Mouse (Mus musculus) stomach, postnatal 0 days (tissue): Measurements from ENCODE around the gene Card19. TPM values are rescaled to one million over a fixed set of nuclear protein-coding genes. Genes with fewer than 3 reads are reported as not detected.

Experiments used
- ATAC-seq: fragments of 200-750 bp; cut with Nextera tagmentation; 2 replicates; pipeline ENCODE4 v1.8.0; 2017; ENCODE audit not compliant: low FRiP score, low TSS enrichment
- DNase-seq: peaks from one replicate; pipeline ENCODE4 v3.0.0-alpha.2; 2016; ENCODE audit warnings: low spot score
- H3K27ac ChIP-seq: fragments of 300-500 bp; sonication (generic); replicated peaks from 2 replicates; pipeline ENCODE4 v1.5.1; 2014; ENCODE audit warnings: mild to moderate bottlenecking, control low read depth
- H3K27me3 ChIP-seq: fragments of 300-500 bp; sonication (generic); 2 replicates; pipeline ENCODE4 v1.6.1; 2014; ENCODE audit warnings: low read length; ENCODE audit not compliant: control insufficient read depth, insufficient read depth
- H3K36me3 ChIP-seq: fragments of 300-500 bp; sonication (generic); 2 replicates; pipeline ENCODE4 v1.6.1; 2014; ENCODE audit warnings: low read length, mixed read lengths; ENCODE audit not compliant: control insufficient read depth, insufficient read depth
- H3K4me1 ChIP-seq: fragments of 300-500 bp; sonication (generic); replicated peaks from 2 replicates; pipeline ENCODE4 v1.6.1; 2014; ENCODE audit warnings: antibody characterized with exemption; ENCODE audit not compliant: control insufficient read depth, insufficient read depth
- H3K4me2 ChIP-seq: fragments of 300-500 bp; sonication (generic); replicated peaks from 2 replicates; pipeline ENCODE4 v1.6.1; 2014; ENCODE audit warnings: low read depth, mild to moderate bottlenecking, control low read depth, moderate library complexity
- H3K4me3 ChIP-seq: fragments of 300-500 bp; sonication (generic); 2 replicates; pipeline ENCODE4 v1.5.1; 2014; ENCODE audit warnings: low read depth, low read length, control low read depth
- H3K9ac ChIP-seq: fragments of 300-500 bp; sonication (generic); 2 replicates; pipeline ENCODE4 v1.6.1; 2014; ENCODE audit warnings: mild to moderate bottlenecking, low read length, control low read depth, mixed read lengths
- H3K9me3 ChIP-seq: fragments of 300-500 bp; sonication (generic); 2 replicates; pipeline ENCODE4 v1.6.1; 2016; ENCODE audit warnings: low read length; ENCODE audit not compliant: control insufficient read depth
- CTCF ChIP-seq: IDR thresholded peaks from 2 replicates; pipeline ENCODE4 v1.5.1; 2016; ENCODE audit warnings: antibody characterized with exemption, low read depth, mild to moderate bottlenecking, moderate library complexity
- EP300 ChIP-seq: optimal IDR thresholded peaks from 2 replicates; pipeline ENCODE3; 2016; ENCODE audit warnings: antibody characterized with exemption
- WGBS: fragments of 180-500 bp; shearing (Covaris S2); extraction: QIAGEN DNeasy Blood & Tissue Kit; methylation state at CpG from one replicate; pipeline ENCODE4 v1.1.7; 2014; 5-methylcytosine and 5-hydroxymethylcytosine counted together
- polyA plus RNA-seq: library from polyadenylated mRNA; unstranded; fragments of >200 nt; fragmentation: Nextera tagmentation; extraction: Ambion mirVana; gene quantifications from 2 replicates; pipeline ENCODE4 v1.2.1, GENCODE M21; 2015

Card19 gene
- polyA plus RNA-seq, 1 experiment from 2014 or later = 86.2 TPM

GRCm38 (mm10) chr13:49224729-49225128, 8.9 kb upstream of the Card19 start:
- Histone ChIP-seq H3K9ac (no peak overlapping the region), H3K27me3 (no peaks in the 10 kb centered on the region), H3K4me3 (no peak overlapping the region), H3K4me2 (no peak overlapping the region), H3K4me1 (no peaks in the 10 kb centered on the region), H3K27ac (no peak overlapping the region), H3K36me3 (no peaks in the 10 kb centered on the region), H3K9me3 (no peaks in the 10 kb centered on the region)
- ATAC-seq = no peak
- DNase-seq = no peak
- 26% methylated on average over 6 of the region's 6 CpGs for WGBS
- TF ChIP-seq EP300 (no peak), CTCF (no peak)

DNA sequence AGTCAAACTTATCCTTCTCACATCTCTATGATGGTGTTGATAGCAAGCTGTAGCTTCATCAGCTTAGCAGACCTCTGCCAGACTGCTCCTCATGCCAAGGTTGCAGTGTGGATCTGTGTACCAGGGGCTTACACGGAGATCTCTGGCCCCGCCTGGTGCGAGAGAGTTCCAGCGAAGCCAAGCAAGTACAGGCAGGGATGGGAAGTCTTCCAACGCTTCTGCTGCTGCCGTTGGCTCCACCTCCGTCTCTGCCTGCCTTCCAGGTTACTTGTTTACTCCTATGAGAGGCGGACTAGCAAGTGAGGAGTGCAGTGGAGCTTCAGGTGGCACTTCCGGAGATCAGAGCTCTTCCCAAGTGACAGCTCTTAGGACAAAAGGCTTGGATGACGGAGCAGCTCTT, 8.5 kb upstream of the Card19 start:
- H3K9ac ChIP-seq = no peak overlapping the region

GRCm38 (mm10) chr13:49220912-49221311, 5.1 kb upstream of the Card19 start:
- peak; percentile 50 for TF ChIP-seq CTCF
- TF ChIP-seq EP300 = no peak
- 26% methylated on average over 5 of the region's 5 CpGs for WGBS
- H3K9ac ChIP-seq = no peak overlapping the region

More for the DNA sequence above, 8.5 kb upstream of the Card19 start:
- H3K27me3 ChIP-seq = no peaks in the 10 kb centered on the region
- TF ChIP-seq CTCF = no peak
- TF ChIP-seq EP300 = no peak
- H3K36me3 ChIP-seq = no peaks in the 10 kb centered on the region
- H3K4me1 ChIP-seq = no peaks in the 10 kb centered on the region
- no peaks in the 10 kb centered on the region for H3K9me3 ChIP-seq
- DNase-seq = peak; percentile 49
- no peak overlapping the region for H3K27ac ChIP-seq
- ATAC-seq = 0 out of 2 replicates have a peak, but pooled peaks have one; percentile 37
- no peak overlapping the region for H3K4me2 ChIP-seq
- no peak overlapping the region for H3K4me3 ChIP-seq
- WGBS = 9% methylated on average over 10 of the region's 10 CpGs

DNA sequence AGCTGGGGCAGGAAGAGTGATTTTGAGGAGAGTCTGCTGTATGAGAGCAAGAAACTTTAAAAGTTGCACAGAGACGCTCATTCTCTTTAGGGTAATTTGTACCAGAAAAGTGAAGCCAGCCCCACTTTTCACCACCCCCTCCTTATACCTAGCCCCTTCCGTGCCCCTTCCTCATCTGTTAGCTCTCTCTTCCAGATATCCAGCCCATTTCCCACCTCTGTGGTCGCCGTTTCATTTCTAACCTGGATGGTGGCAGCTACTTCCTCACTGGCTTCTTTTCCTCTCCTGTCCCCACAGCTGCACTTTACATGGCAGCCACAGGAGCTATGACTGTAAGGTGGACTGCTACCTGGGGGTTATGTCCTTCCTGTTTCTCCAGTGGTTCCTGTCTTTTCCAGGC, 3.5 kb upstream of the Card19 start:
- no peak for ATAC-seq
- no peak for TF ChIP-seq CTCF
- TF ChIP-seq EP300 = no peak

More at GRCm38 (mm10) chr13:49220912-49221311, 5.1 kb upstream of the Card19 start:
- no peak for DNase-seq
- Histone ChIP-seq H3K36me3 (no peaks in the 10 kb centered on the region), H3K4me1 (peaks cover 6% of the 10 kb centered on the region), H3K4me2 (no peak overlapping the region), H3K27me3 (no peaks in the 10 kb centered on the region), H3K4me3 (no peak overlapping the region), H3K9me3 (no peaks in the 10 kb centered on the region), H3K27ac (no peak overlapping the region)
- no peak for ATAC-seq

GRCm38 (mm10) chr13:49218651-49219050, 2.8 kb upstream of the Card19 start:
- peaks cover 12% of the 10 kb centered on the region for H3K4me1 ChIP-seq
- DNase-seq (no peak), ATAC-seq (no peak)
- no peaks in the 10 kb centered on the region for H3K27me3 ChIP-seq
- no peaks in the 10 kb centered on the region for H3K36me3 ChIP-seq
- no peak overlapping the region for H3K4me3 ChIP-seq
- no peak overlapping the region for H3K27ac ChIP-seq
- 60% methylated on average over 3 of the region's 3 CpGs for WGBS
- H3K9ac ChIP-seq = no peak overlapping the region
- no peaks in the 10 kb centered on the region for H3K9me3 ChIP-seq
- TF ChIP-seq CTCF (no peak), EP300 (no peak)
- no peak overlapping the region for H3K4me2 ChIP-seq

More for the DNA sequence above, 3.5 kb upstream of the Card19 start:
- Histone ChIP-seq H3K36me3 (no peaks in the 10 kb centered on the region), H3K27me3 (no peaks in the 10 kb centered on the region), H3K4me2 (no peak overlapping the region), H3K9ac (no peak overlapping the region), H3K4me1 (peaks cover 12% of the 10 kb centered on the region), H3K9me3 (no peaks in the 10 kb centered on the region), H3K4me3 (no peak overlapping the region), H3K27ac (no peak overlapping the region)
- DNase-seq = no peak
- 82% methylated on average over 4 of the region's 4 CpGs for WGBS

DNA sequence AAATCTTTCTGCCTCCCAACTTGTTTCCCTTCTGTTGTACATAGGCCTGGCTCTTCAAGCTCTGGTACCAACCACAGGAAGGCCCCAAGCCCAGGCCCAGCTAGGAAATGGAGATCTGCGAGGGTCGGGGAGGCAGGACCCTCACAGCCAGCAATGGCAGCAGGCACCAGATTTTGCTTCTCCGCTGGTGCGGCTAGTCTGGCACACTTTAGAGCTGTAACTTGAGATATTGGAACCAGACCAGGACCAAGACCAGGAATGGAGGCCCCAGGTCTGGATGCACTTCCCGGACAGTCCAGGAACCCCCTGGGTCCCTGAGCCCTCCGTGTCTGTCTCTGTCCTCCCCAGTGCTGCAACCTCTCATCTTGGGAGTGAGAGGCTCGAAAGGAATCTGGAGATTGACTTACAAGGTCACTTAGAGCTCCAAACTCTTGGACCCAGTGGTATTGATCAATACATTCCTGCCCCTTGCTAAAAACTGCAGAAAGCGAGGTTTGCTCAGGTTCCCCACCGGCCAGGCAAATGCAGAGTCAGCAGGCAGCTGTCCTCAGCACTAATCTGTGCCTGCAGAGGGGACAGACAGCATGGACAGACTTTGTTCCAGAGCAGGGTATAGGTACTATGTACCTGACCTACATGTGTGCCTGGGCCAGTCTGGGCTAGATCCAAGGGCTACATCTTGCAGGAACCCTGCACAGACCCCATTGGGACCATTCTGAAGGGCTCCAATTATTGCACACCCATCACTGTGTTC, 1.1 kb upstream of the Card19 start:
- Histone ChIP-seq H3K4me2 (no peak overlapping the region; the same call in 1 of the 2 replicates), H3K4me1 (peaks cover 12% of the 10 kb centered on the region), H3K4me3 (no peak overlapping the region), H3K27ac (no peak overlapping the region), H3K9me3 (no peaks in the 10 kb centered on the region), H3K36me3 (no peaks in the 10 kb centered on the region), H3K9ac (no peak overlapping the region), H3K27me3 (no peaks in the 10 kb centered on the region)
- TF ChIP-seq EP300 (no peak), CTCF (no peak)
- no peak for DNase-seq
- 68% methylated on average over 9 of the region's 9 CpGs for WGBS
- ATAC-seq = no peak
